Mouse (Mus musculus): ENCODE results near the gene Nova2. TPM values are rescaled to one million over a fixed set of nuclear protein-coding genes. Genes with fewer than 3 reads are reported as not detected.

Gene Nova2
- polyA plus RNA-seq, 1 experiment from 2014 or later, result 0.93 TPM

GRCm38 (mm10) chr7:18993036-18993435 lies 67.3 kb downstream of the Nova2 start:
- Histone ChIP-seq H3K9me3 (replicated peaks; ENCODE audit: control insufficient read depth, low read length) (no peaks in the 10 kb centered on the region), H3K36me3 (ENCODE audit: control insufficient read depth, insufficient read depth, low read length) (no peaks in the 10 kb centered on the region), H3K27ac (ENCODE audit: low read depth, low read length) (no peak overlapping the region), H3K4me2 (no peak overlapping the region), H3K4me3 (ENCODE audit: low read depth, low read length) (no peak overlapping the region), H3K27me3 (ENCODE audit: control insufficient read depth, insufficient read depth, low read length) (peaks cover 26% of the 10 kb centered on the region), H3K9ac (ENCODE audit: low read depth, low read length) (no peak overlapping the region), H3K4me1 (ENCODE audit: control insufficient read depth, insufficient read depth, low read length) (peaks cover 12% of the 10 kb centered on the region; the same call in 1 of the 2 replicates)
- 86% methylated on average over 5 of the region's 5 CpGs for WGBS (ENCODE audit: insufficient replicate concordance)
- no peak for ATAC-seq (replicated peaks; ENCODE audit: insufficient number of reproducible peaks, low FRiP score, low TSS enrichment)

- Histone ChIP-seq H3K4me1 (ENCODE audit: control insufficient read depth, insufficient read depth, low read length) (peaks cover 5% of the 10 kb centered on the region; the same call in 1 of the 2 replicates), H3K27ac (ENCODE audit: low read depth, low read length) (no peak overlapping the region), H3K36me3 (ENCODE audit: control insufficient read depth, insufficient read depth, low read length) (no peaks in the 10 kb centered on the region), H3K9me3 (replicated peaks; ENCODE audit: control insufficient read depth, low read length) (no peaks in the 10 kb centered on the region), H3K4me2 (no peak overlapping the region), H3K4me3 (ENCODE audit: low read depth, low read length) (no peak overlapping the region), H3K9ac (ENCODE audit: low read depth, low read length) (no peak overlapping the region), H3K27me3 (ENCODE audit: control insufficient read depth, insufficient read depth, low read length) (peaks cover 4% of the 10 kb centered on the region; the same call in 1 of the 2 replicates)
- no peak for ATAC-seq (replicated peaks; ENCODE audit: insufficient number of reproducible peaks, low FRiP score, low TSS enrichment)
- 43% methylated on average over 9 of the region's 9 CpGs for WGBS (ENCODE audit: insufficient replicate concordance)
Measured at GRCm38 (mm10) chr7:18998835-18999234, 73.1 kb downstream of the Nova2 start.

- H3K27me3 ChIP-seq (ENCODE audit: control insufficient read depth, insufficient read depth, low read length), result no peaks in the 10 kb centered on the region
- H3K4me1 ChIP-seq (ENCODE audit: control insufficient read depth, insufficient read depth, low read length), result peaks cover 16% of the 10 kb centered on the region
- H3K4me3 ChIP-seq (ENCODE audit: low read depth, low read length), result peak overlapping the region; percentile 50
- H3K9ac ChIP-seq (ENCODE audit: low read depth, low read length), result peak overlapping the region; percentile 78
- 0 out of 2 replicates have a peak, but pooled peaks cover 2% of the 10 kb centered on the region for H3K36me3 ChIP-seq (ENCODE audit: control insufficient read depth, insufficient read depth, low read length)
- H3K27ac ChIP-seq (ENCODE audit: low read depth, low read length), result peak overlapping the region; percentile 37
- WGBS (ENCODE audit: insufficient replicate concordance), result 40% methylated on average over 10 of the region's 10 CpGs
- H3K9me3 ChIP-seq (replicated peaks; ENCODE audit: control insufficient read depth, low read length), result no peaks in the 10 kb centered on the region
- ATAC-seq (replicated peaks; ENCODE audit: insufficient number of reproducible peaks, low FRiP score, low TSS enrichment), result no peak
- H3K4me2 ChIP-seq, result peak overlapping the region; percentile 68
Measured at GRCm38 (mm10) chr7:19000421-19000820, 74.7 kb downstream of the Nova2 start.

- Histone ChIP-seq H3K9me3 (replicated peaks; ENCODE audit: control insufficient read depth, low read length) (no peaks in the 10 kb centered on the region), H3K4me3 (ENCODE audit: low read depth, low read length) (peak overlapping the region; percentile 50), H3K27me3 (ENCODE audit: control insufficient read depth, insufficient read depth, low read length) (no peaks in the 10 kb centered on the region), H3K4me2 (peak overlapping the region; percentile 68), H3K9ac (ENCODE audit: low read depth, low read length) (peak overlapping the region; percentile 78), H3K36me3 (ENCODE audit: control insufficient read depth, insufficient read depth, low read length) (0 out of 2 replicates have a peak, but pooled peaks cover 6% of the 10 kb centered on the region), H3K27ac (ENCODE audit: low read depth, low read length) (peak overlapping the region; percentile 37), H3K4me1 (ENCODE audit: control insufficient read depth, insufficient read depth, low read length) (peaks cover 24% of the 10 kb centered on the region)
- ATAC-seq (replicated peaks; ENCODE audit: insufficient number of reproducible peaks, low FRiP score, low TSS enrichment), result no peak
- WGBS (ENCODE audit: insufficient replicate concordance), result 31% methylated on average over 18 of the region's 18 CpGs
Measured at GRCm38 (mm10) chr7:19001066-19001806, 75.5 kb downstream of the Nova2 start.

- 67% methylated on average over 3 of the region's 3 CpGs for WGBS (ENCODE audit: insufficient replicate concordance)
- no peak overlapping the region for H3K9ac ChIP-seq (ENCODE audit: low read depth, low read length)
- H3K36me3 ChIP-seq (ENCODE audit: control insufficient read depth, insufficient read depth, low read length), result peaks cover 6% of the 10 kb centered on the region; the same call in 1 of the 2 replicates
- H3K4me1 ChIP-seq (ENCODE audit: control insufficient read depth, insufficient read depth, low read length), result peaks cover 26% of the 10 kb centered on the region
- H3K9me3 ChIP-seq (replicated peaks; ENCODE audit: control insufficient read depth, low read length), result no peaks in the 10 kb centered on the region
- 0 out of 2 replicates have a peak overlapping the region, but pooled peaks have one; percentile 4 for H3K4me3 ChIP-seq (ENCODE audit: low read depth, low read length)
- no peak for ATAC-seq (replicated peaks; ENCODE audit: insufficient number of reproducible peaks, low FRiP score, low TSS enrichment)
- H3K27ac ChIP-seq (ENCODE audit: low read depth, low read length), result peak overlapping the region; percentile 15; the same call in 1 of the 2 replicates
- no peaks in the 10 kb centered on the region for H3K27me3 ChIP-seq (ENCODE audit: control insufficient read depth, insufficient read depth, low read length)
- H3K4me2 ChIP-seq, result peak overlapping the region; percentile 68
Measured at GRCm38 (mm10) chr7:19001807-19002085, 76.1 kb downstream of the Nova2 start.

- peak overlapping the region; percentile 4; the same call in 1 of the 2 replicates for H3K4me3 ChIP-seq (ENCODE audit: low read depth, low read length)
- no peaks in the 10 kb centered on the region for H3K9me3 ChIP-seq (replicated peaks; ENCODE audit: control insufficient read depth, low read length)
- H3K27me3 ChIP-seq (ENCODE audit: control insufficient read depth, insufficient read depth, low read length), result no peaks in the 10 kb centered on the region
- 30% methylated on average over 4 of the region's 4 CpGs for WGBS (ENCODE audit: insufficient replicate concordance)
- peaks cover 29% of the 10 kb centered on the region for H3K4me1 ChIP-seq (ENCODE audit: control insufficient read depth, insufficient read depth, low read length)
- ATAC-seq (replicated peaks; ENCODE audit: insufficient number of reproducible peaks, low FRiP score, low TSS enrichment), result no peak
- peak overlapping the region; percentile 15; the same call in 1 of the 2 replicates for H3K27ac ChIP-seq (ENCODE audit: low read depth, low read length)
- H3K4me2 ChIP-seq, result peak overlapping the region; percentile 75
- H3K36me3 ChIP-seq (ENCODE audit: control insufficient read depth, insufficient read depth, low read length), result peaks cover 10% of the 10 kb centered on the region; the same call in 1 of the 2 replicates
- peak overlapping the region; percentile 80 for H3K9ac ChIP-seq (ENCODE audit: low read depth, low read length)
Measured at GRCm38 (mm10) chr7:19002115-19002514, 76.4 kb downstream of the Nova2 start.

GRCm38 (mm10) chr7:19002848-19003498 lies 77.3 kb downstream of the Nova2 start:
- H3K4me3 ChIP-seq (ENCODE audit: low read depth, low read length), result peak overlapping the region; percentile 38
- no peaks in the 10 kb centered on the region for H3K9me3 ChIP-seq (replicated peaks; ENCODE audit: control insufficient read depth, low read length)
- peaks cover 29% of the 10 kb centered on the region for H3K4me1 ChIP-seq (ENCODE audit: control insufficient read depth, insufficient read depth, low read length)
- peak overlapping the region; percentile 75 for H3K4me2 ChIP-seq
- ATAC-seq (replicated peaks; ENCODE audit: insufficient number of reproducible peaks, low FRiP score, low TSS enrichment), result 0 out of 2 replicates have a peak, but pooled peaks have one; percentile 36
- peak overlapping the region; percentile 80 for H3K9ac ChIP-seq (ENCODE audit: low read depth, low read length)
- H3K36me3 ChIP-seq (ENCODE audit: control insufficient read depth, insufficient read depth, low read length), result peaks cover 10% of the 10 kb centered on the region; the same call in 1 of the 2 replicates
- peak overlapping the region; percentile 66 for H3K27ac ChIP-seq (ENCODE audit: low read depth, low read length)
- 3% methylated on average over 17 of the region's 17 CpGs for WGBS (ENCODE audit: insufficient replicate concordance)
- H3K27me3 ChIP-seq (ENCODE audit: control insufficient read depth, insufficient read depth, low read length), result no peaks in the 10 kb centered on the region

- Histone ChIP-seq H3K4me1 (ENCODE audit: control insufficient read depth, insufficient read depth, low read length) (peaks cover 29% of the 10 kb centered on the region), H3K9me3 (replicated peaks; ENCODE audit: control insufficient read depth, low read length) (no peaks in the 10 kb centered on the region), H3K27me3 (ENCODE audit: control insufficient read depth, insufficient read depth, low read length) (no peaks in the 10 kb centered on the region), H3K27ac (ENCODE audit: low read depth, low read length) (peak within 1 kb of the TSS; percentile 88), H3K4me2 (peak within 1 kb of the TSS; percentile 100), H3K4me3 (ENCODE audit: low read depth, low read length) (peak within 1 kb of the TSS; percentile 85), H3K36me3 (ENCODE audit: control insufficient read depth, insufficient read depth, low read length) (peaks cover 10% of the 10 kb centered on the region; the same call in 1 of the 2 replicates), H3K9ac (ENCODE audit: low read depth, low read length) (peak within 1 kb of the TSS; percentile 91)
- WGBS (ENCODE audit: insufficient replicate concordance), result under 1% methylated on average over 90 of the region's 90 CpGs
- ATAC-seq (replicated peaks; ENCODE audit: insufficient number of reproducible peaks, low FRiP score, low TSS enrichment), result peak; percentile 46
Measured at GRCm38 (mm10) chr7:19003902-19004630, 78.4 kb downstream of the Nova2 start, which contains the start of gene Irf2bp1. TSS of gene Irf2bp1 (plus strand) at chr7:19004044.

Measured in heart, embryonic 11.5 days (tissue).